Mouse (Mus musculus) ES-E14 (cell line): ENCODE results near the gene Gdpd5. TPM values are rescaled to one million over a fixed set of nuclear protein-coding genes. Genes with fewer than 3 reads are reported as not detected.

ENCODE experiments used
- DNase-seq: peaks from one replicate; pipeline ENCODE4 v3.0.0-alpha.2; 2013; ENCODE audit warnings: low read depth, low spot score
- H3K27ac ChIP-seq: 2 replicates; pipeline ENCODE4 v1.5.1; 2012; ENCODE audit warnings: low read depth, mild to moderate bottlenecking, low read length, moderate library complexity, mixed read lengths; ENCODE audit not compliant: poor library complexity, insufficient read depth, severe bottlenecking
- H3K36me3 ChIP-seq: 2 replicates; pipeline ENCODE4 v1.6.1; 2012; ENCODE audit warnings: mild to moderate bottlenecking, low read length, moderate library complexity, mixed read lengths; ENCODE audit not compliant: control insufficient read depth, poor library complexity, insufficient read depth, severe bottlenecking
- H3K4me1 ChIP-seq, 2 experiments: fragments of 150-350 bp in 1 of 2; sonication (generic) in 1 of 2; 2 replicates each; pipeline ENCODE4 v1.6.1; 2012; ENCODE audit warnings: low read length in 2 of 2, mild to moderate bottlenecking in 1 of 2, mixed read lengths in 1 of 2; ENCODE audit not compliant: control insufficient read depth in 2 of 2, insufficient read depth in 2 of 2, poor library complexity in 1 of 2
- H3K4me3 ChIP-seq, 2 experiments: fragments of 150-350 bp in 1 of 2; sonication (generic) in 1 of 2; 2 replicates each; pipeline ENCODE4 v1.5.1; 2012; ENCODE audit warnings: low read length in 2 of 2, low read depth in 1 of 2, mild to moderate bottlenecking in 1 of 2, mixed read lengths in 1 of 2; ENCODE audit not compliant: insufficient read depth in 1 of 2, poor library complexity in 1 of 2, severe bottlenecking in 1 of 2
- H3K9ac ChIP-seq: 2 replicates; pipeline ENCODE4 v1.6.1; 2012; ENCODE audit warnings: low read depth, mild to moderate bottlenecking, low read length, mixed read lengths; ENCODE audit not compliant: poor library complexity, insufficient read depth, severe bottlenecking
- H3K9me3 ChIP-seq: fragments of 150-350 bp; sonication (generic); 2 replicates; pipeline ENCODE4 v1.6.1; 2012; ENCODE audit warnings: low read depth, mild to moderate bottlenecking, low read length; ENCODE audit not compliant: control insufficient read depth, insufficient read depth
- CHD2 ChIP-seq: IDR thresholded peaks from 2 replicates; pipeline ENCODE4 v1.6.1; 2014; ENCODE audit warnings: mild to moderate bottlenecking, low read depth, low read length, inconsistent platforms
- HCFC1 ChIP-seq: IDR thresholded peaks from 2 replicates; pipeline ENCODE4 v1.6.1; 2012; ENCODE audit warnings: low read length, inconsistent platforms, borderline replicate concordance; ENCODE audit not compliant: insufficient read depth
- MAFK ChIP-seq: IDR thresholded peaks from 2 replicates; pipeline ENCODE4 v1.6.1; 2014; ENCODE audit warnings: mild to moderate bottlenecking, low read depth, low read length, inconsistent platforms; ENCODE audit not compliant: insufficient read depth
- ZC3H11A ChIP-seq: IDR thresholded peaks from 2 replicates; pipeline ENCODE4 v1.6.1; 2012; ENCODE audit warnings: low read depth, mild to moderate bottlenecking, inconsistent platforms, low read length, borderline replicate concordance
- ZNF384 ChIP-seq: IDR thresholded peaks from 2 replicates; pipeline ENCODE4 v1.6.1; 2012; ENCODE audit warnings: low read depth, low read length, inconsistent platforms
- in situ Hi-C, 2 experiments: fragments of 600-800 bp; cut with MboI; formaldehyde crosslinking; loops; one replicate each; pipeline ENCODE4 v1.15.1; 2025; ENCODE audit warnings: low sequenced_read_pairs in 2 of 2, inconsistent platforms in 1 of 2; ENCODE audit not compliant: unreplicated experiment in 2 of 2
- total RNA-seq: library from RNA; depleted of rRNA; stranded (reverse); fragments of 300-350 nt; gene quantifications from 2 replicates; pipeline ENCODE4 v1.2.3, GENCODE M21; 2012

The Gdpd5 gene
- total RNA-seq, 1 experiment, result 10.2 TPM

DNA sequence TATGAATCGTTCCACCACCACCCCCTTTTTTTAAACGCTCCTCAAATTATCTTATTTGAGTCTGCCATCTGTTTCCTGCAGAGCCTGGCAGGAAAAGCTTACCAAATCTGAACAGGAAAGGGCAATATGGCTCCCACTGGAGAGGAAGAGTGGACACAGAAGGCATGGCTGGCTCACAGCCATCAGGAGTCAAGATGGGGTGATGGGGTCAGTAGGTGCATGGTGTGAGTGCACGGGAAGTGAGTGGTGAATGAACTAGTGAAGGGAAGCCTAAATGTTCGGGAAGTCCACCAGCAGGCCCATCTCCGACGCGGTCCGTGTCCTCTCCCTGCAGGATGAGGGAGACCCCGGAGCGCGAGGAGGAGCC lies 86.7 kb downstream of the Gdpd5 start:
- H3K27ac ChIP-seq, result no peak overlapping the region
- H3K9ac ChIP-seq, result peak overlapping the region; percentile 51
- 0 out of 2 replicates have a peak, but pooled peaks cover 2% of the 10 kb centered on the region for H3K36me3 ChIP-seq
- peaks cover 0 to 2% of the 10 kb centered on the region in 2 experiments; a peak in 2 of 4 replicates for H3K4me1 ChIP-seq
- no peaks in the 10 kb centered on the region for H3K9me3 ChIP-seq
- TF ChIP-seq CHD2, result no peak
- in situ Hi-C loops, result no loop called here
- H3K4me3 ChIP-seq, result peak overlapping the region; percentile 52 to 62; a peak in 3 of 4 replicates
- no peak for DNase-seq

GRCm38 (mm10) chr7:99468283-99469132 lies 87.3 kb downstream of the Gdpd5 start:
- Histone ChIP-seq H3K36me3 (peaks cover 3% of the 10 kb centered on the region; the same call in 1 of the 2 replicates), H3K9ac (peak overlapping the region; percentile 51), H3K27ac (no peak overlapping the region), H3K4me3 (peak overlapping the region; percentile 52 to 62; a peak in 3 of 4 replicates), H3K4me1 (peaks cover 0 to 2% of the 10 kb centered on the region in 2 experiments; a peak in 2 of 4 replicates), H3K9me3 (no peaks in the 10 kb centered on the region)
- TF ChIP-seq ZC3H11A (no peak), MAFK (no peak), ZNF384 (no peak)
- DNase-seq, result no peak
- in situ Hi-C loops, result no loop called here

DNA sequence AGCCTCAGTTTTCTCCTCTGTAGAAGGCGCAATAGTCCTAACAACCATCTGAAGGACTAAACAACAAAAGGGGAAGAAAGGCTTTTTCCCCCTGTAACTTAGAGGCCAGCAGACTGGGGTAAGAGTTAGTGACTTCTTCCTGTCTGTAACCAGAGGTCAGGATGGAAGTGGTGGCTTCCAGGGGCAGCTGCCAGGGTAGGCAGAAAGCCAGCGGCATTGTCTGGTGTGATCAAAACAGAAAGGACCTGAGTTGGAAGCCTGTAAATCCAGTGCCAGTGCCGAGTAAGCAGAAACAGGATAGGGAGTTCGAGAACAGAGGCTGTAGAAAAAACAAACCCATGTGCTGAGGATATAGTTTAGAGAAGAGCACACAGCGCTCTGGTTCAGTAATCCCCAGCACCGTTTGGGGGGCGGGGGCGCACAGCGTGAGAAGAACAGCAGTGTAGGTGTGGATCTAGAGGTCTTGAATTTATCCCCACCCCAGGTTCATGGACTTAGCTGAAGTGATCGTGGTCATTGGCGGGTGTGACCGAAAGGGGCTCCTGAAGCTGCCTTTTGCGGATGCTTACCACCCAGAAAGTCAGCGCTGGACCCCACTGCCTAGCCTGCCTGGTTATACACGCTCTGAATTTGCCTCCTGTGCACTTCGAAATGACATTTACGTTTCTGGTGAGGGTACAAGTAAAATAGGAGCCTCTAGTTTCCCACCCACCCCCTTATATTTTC lies 88.6 kb downstream of the Gdpd5 start:
- Histone ChIP-seq H3K36me3 (peaks cover 6% of the 10 kb centered on the region; the same call in 1 of the 2 replicates), H3K9ac (no peak overlapping the region), H3K4me1 (peaks cover 0 to 2% of the 10 kb centered on the region in 2 experiments; a peak in 2 of 4 replicates), H3K9me3 (no peaks in the 10 kb centered on the region), H3K27ac (no peak overlapping the region), H3K4me3 (no peak overlapping the region)
- DNase-seq, result no peak
- in situ Hi-C loops, result no loop called here
- no peak for TF ChIP-seq CHD2
- TF ChIP-seq ZC3H11A, result no peak
- no peak for TF ChIP-seq HCFC1
- no peak for TF ChIP-seq MAFK
- TF ChIP-seq ZNF384, result no peak

DNA sequence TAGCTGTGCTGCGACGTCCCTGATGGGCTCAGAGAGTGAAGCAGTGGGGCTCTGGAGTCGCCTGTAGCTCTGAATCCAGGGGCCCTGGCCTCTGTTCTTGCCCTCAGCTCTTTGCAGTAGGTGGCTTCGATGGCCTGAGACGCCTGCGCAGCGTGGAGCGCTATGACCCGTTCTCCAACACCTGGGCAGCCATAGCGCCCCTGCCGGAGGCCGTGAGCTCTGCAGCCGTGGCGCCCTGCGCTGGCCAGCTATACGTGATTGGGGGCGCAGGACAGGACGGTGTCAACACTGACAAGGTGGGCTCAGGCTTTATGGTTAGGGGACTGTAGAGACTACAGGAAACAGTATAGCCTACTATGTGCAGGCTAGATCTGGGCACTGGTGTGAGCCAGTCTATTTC lies 90.4 kb downstream of the Gdpd5 start:
- H3K4me3 ChIP-seq, result no peak overlapping the region
- no peak for TF ChIP-seq ZC3H11A
- TF ChIP-seq HCFC1, result no peak
- TF ChIP-seq ZNF384, result no peak
- TF ChIP-seq CHD2, result no peak
- no peak for TF ChIP-seq MAFK
- H3K27ac ChIP-seq, result no peak overlapping the region
- peaks cover 0 to 2% of the 10 kb centered on the region in 2 experiments; a peak in 2 of 4 replicates for H3K4me1 ChIP-seq
- in situ Hi-C loops, result no loop called here
- DNase-seq, result no peak
- no peak overlapping the region for H3K9ac ChIP-seq
- H3K36me3 ChIP-seq, result peaks cover 6% of the 10 kb centered on the region; the same call in 1 of the 2 replicates
- no peaks in the 10 kb centered on the region for H3K9me3 ChIP-seq
